Mouse (Mus musculus): Measurements from ENCODE around the gene Tenm4. TPM values are rescaled to one million over a fixed set of nuclear protein-coding genes. Genes with fewer than 3 reads are reported as not detected.

Gene Tenm4
- total and polyA plus RNA-seq, 2 experiments from 2014 or later = 1.4 to 5.9 TPM

DNA sequence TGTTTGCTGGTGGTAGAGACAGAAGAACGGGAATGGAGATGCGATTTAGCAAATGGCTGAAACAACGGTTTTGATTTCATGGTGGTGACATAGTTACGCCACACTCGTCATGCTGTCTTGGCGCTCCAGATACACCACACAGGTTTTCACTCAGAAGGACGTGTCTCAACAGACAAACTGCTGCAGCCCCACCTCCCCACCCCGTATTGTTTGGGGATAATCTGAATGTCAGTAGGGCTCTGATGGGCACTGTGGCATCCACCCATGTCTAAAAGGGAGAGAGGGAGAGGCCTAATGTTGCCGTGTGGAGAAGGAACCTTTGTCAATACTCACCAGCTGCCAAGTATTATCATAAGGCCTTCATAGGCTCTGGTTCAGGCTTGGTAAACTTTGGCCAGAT lies 14.4 kb downstream of the Tenm4 start:
- H3K4me2 ChIP-seq (ENCODE audit: low read depth, low read length) = no peak overlapping the region
- no peaks in the 10 kb centered on the region for H3K36me3 ChIP-seq (replicated peaks; ENCODE audit: control insufficient read depth, insufficient read depth, low read length)
- TF ChIP-seq EP300 (IDR thresholded peaks at IDR 0.05; ENCODE audit: low read depth) = no peak
- TF ChIP-seq CTCF (IDR thresholded peaks at IDR 0.05; ENCODE audit: low read depth) = no peak
- H3K4me1 ChIP-seq (ENCODE audit: control insufficient read depth, insufficient read depth) = no peaks in the 10 kb centered on the region
- 79% methylated on average over 9 of the region's 9 CpGs for WGBS
- ATAC-seq (ENCODE audit: insufficient read depth, low read depth) (no peak), DNase-seq (ENCODE audit: low spot score) (no peak)
- H3K27ac ChIP-seq (ENCODE audit: low read depth) = no peak overlapping the region
- H3K4me3 ChIP-seq (ENCODE audit: low read depth, low read length) = no peak overlapping the region
- no peaks in the 10 kb centered on the region for H3K27me3 ChIP-seq (ENCODE audit: control insufficient read depth, insufficient read depth, low read length)
- H3K9me3 ChIP-seq (replicated peaks; ENCODE audit: control insufficient read depth, low read length) = no peaks in the 10 kb centered on the region
- H3K9ac ChIP-seq (replicated peaks; ENCODE audit: low read depth, low read length) = no peak overlapping the region

DNA sequence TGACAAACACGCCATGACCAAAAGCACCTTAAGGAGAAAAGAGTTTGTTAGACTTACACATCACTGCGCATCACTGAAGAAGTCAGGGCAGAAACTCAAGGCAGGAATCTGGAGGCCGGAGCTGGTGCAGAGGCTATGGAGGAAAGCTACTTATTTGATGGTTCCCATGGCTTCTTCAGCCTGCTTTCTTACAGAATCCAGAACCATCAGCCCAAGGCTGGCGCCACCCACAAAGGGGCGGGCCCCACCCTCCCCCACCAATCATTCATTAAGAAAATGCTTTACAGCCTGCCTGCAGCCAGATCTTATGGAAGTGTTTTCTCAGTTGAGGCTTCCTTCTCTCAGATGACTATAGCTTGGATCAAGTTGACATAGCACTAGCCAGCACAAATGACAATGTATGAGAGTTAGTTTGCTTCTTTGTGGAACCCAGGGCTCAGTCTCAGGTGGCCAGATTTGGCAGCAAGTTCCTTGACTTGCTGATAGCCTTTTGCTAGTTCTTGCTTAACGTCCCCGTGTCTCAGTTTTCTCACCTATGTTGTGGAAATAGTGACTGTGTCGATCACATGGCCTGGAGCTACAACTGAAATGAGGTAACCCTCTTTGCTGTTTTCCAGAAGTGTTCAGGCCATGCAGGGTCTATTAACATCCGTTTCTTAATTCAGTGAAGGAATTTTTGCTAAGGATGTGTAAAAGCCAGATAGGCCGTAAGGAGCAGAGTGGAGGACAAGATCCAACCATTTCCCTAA lies 32.9 kb downstream of the Tenm4 start:
- peaks cover 16% of the 10 kb centered on the region for H3K27me3 ChIP-seq (ENCODE audit: control insufficient read depth, insufficient read depth, low read length)
- H3K27ac ChIP-seq (ENCODE audit: low read depth) = no peak overlapping the region
- no peak overlapping the region for H3K4me2 ChIP-seq (ENCODE audit: low read depth, low read length)
- no peaks in the 10 kb centered on the region for H3K4me1 ChIP-seq (ENCODE audit: control insufficient read depth, insufficient read depth)
- H3K9me3 ChIP-seq (replicated peaks; ENCODE audit: control insufficient read depth, low read length) = no peaks in the 10 kb centered on the region
- DNase-seq (ENCODE audit: low spot score) = no peak
- no peaks in the 10 kb centered on the region for H3K36me3 ChIP-seq (replicated peaks; ENCODE audit: control insufficient read depth, insufficient read depth, low read length)
- 70% methylated on average over 10 of the region's 10 CpGs for WGBS
- TF ChIP-seq EP300 (IDR thresholded peaks at IDR 0.05; ENCODE audit: low read depth) = no peak
- ATAC-seq (ENCODE audit: insufficient read depth, low read depth) = no peak
- H3K4me3 ChIP-seq (ENCODE audit: low read depth, low read length) = no peak overlapping the region
- no peak overlapping the region for H3K9ac ChIP-seq (replicated peaks; ENCODE audit: low read depth, low read length)

DNA sequence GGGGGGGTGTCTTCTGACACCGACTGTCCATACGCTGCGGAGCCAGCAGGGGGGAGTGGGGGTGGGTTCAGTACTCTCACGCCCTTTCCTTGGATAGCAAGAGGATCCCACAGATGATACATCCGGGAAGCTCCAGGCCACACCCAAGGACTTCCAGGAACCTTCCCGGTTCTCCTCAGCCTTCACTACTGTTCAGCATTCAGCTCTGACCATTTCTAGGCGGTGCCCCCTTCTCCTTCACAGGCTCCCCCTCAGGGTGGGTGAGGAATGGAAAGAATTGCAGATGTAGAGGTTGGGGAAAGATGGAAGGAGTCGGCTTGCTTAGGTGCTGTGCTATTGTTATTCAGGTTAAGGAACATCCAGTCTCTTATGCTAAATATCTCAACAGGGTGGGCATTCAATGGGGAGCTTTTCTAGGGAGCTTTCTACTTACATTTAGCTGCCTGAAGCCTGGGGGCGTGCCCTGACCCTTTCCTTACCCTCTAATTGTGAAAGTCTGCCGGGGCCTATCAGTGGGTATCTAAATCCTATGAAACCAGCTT lies 33.8 kb downstream of the Tenm4 start:
- H3K4me2 ChIP-seq (ENCODE audit: low read depth, low read length) = no peak overlapping the region
- 22% methylated on average over 10 of the region's 10 CpGs for WGBS

DNA sequence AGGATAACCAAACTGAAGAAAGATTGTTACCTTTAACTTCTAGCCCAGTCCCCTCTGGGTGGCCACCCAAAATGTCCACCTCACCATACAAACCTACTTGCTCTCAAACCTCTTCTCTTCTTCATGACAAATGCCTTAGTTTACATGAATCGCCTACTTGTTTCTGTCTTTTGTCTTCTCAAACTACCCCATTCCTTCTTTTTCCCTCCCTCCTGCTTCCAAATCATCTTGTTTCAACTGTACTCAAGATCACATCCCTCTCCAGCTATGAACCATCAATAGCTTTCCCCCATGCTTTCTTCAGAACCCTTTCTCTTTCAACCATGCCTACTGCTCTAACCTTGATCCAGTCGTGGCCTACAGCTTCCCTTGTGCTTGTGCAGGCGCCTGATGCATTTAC lies 36.0 kb downstream of the Tenm4 start:
- H3K36me3 ChIP-seq (replicated peaks; ENCODE audit: control insufficient read depth, insufficient read depth, low read length) = no peaks in the 10 kb centered on the region
- peaks cover 16% of the 10 kb centered on the region for H3K4me1 ChIP-seq (ENCODE audit: control insufficient read depth, insufficient read depth)
- H3K4me3 ChIP-seq (ENCODE audit: low read depth, low read length) = no peak overlapping the region
- peaks cover 47% of the 10 kb centered on the region for H3K27me3 ChIP-seq (ENCODE audit: control insufficient read depth, insufficient read depth, low read length)
- H3K27ac ChIP-seq (ENCODE audit: low read depth) = no peak overlapping the region
- no peak for ATAC-seq (ENCODE audit: insufficient read depth, low read depth)
- TF ChIP-seq CTCF (IDR thresholded peaks at IDR 0.05; ENCODE audit: low read depth) (no peak), EP300 (IDR thresholded peaks at IDR 0.05; ENCODE audit: low read depth) (no peak)
- H3K9me3 ChIP-seq (replicated peaks; ENCODE audit: control insufficient read depth, low read length) = no peaks in the 10 kb centered on the region
- WGBS = 65% methylated on average over 3 of the region's 3 CpGs
- DNase-seq (ENCODE audit: low spot score) = no peak
- H3K4me2 ChIP-seq (ENCODE audit: low read depth, low read length) = no peak overlapping the region
- H3K9ac ChIP-seq (replicated peaks; ENCODE audit: low read depth, low read length) = no peak overlapping the region

More for the DNA sequence above, 33.8 kb downstream of the Tenm4 start:
- Histone ChIP-seq H3K27me3 (ENCODE audit: control insufficient read depth, insufficient read depth, low read length) (peaks cover 25% of the 10 kb centered on the region), H3K27ac (ENCODE audit: low read depth) (no peak overlapping the region), H3K4me1 (ENCODE audit: control insufficient read depth, insufficient read depth) (no peaks in the 10 kb centered on the region), H3K9ac (replicated peaks; ENCODE audit: low read depth, low read length) (no peak overlapping the region), H3K9me3 (replicated peaks; ENCODE audit: control insufficient read depth, low read length) (no peaks in the 10 kb centered on the region), H3K4me3 (ENCODE audit: low read depth, low read length) (no peak overlapping the region), H3K36me3 (replicated peaks; ENCODE audit: control insufficient read depth, insufficient read depth, low read length) (no peaks in the 10 kb centered on the region)
- no peak for DNase-seq (ENCODE audit: low spot score)
- TF ChIP-seq CTCF (IDR thresholded peaks at IDR 0.05; ENCODE audit: low read depth) (no peak), EP300 (IDR thresholded peaks at IDR 0.05; ENCODE audit: low read depth) (no peak)
- no peak for ATAC-seq (ENCODE audit: insufficient read depth, low read depth)

DNA sequence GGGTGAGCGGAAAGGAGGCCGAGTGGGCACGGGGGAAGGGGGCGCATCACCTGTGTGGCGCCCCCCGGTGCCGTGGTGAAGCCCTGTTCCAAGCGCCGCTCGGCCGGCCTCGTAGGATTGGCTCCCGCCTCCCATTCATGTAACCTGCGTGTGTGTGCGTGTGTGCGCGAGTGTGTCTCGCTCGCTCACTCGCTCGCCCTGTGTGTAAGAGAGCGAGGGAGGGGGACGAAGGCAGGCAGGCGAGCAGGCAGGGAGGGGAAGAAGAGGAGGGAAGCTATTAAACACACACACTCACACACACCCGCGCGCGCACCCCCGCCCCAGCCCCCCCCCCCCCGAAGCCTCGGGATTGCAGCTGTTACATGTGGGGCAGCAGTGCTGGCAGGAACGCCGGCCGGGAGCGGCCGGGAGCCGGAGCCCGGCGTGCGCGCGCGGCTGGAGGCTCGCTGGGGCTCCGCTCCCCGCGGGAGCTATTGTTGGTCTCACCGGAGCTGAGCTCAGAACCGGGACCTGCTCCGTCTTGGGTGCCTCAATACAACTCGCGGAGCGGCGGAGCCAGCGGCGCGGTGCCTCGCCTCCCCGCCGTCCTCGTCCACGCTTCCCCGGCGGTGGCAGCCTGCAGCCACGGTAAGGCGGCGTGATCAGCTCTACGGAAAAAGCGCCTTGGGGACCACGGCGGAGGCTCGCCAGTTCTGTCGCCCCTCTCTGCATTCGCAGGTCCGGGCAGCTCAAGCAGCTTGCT lies 38.9 kb downstream of the Tenm4 start:
- under 1% methylated on average over 59 of the region's 75 CpGs for WGBS
- peak overlapping the region; percentile 52 for H3K4me3 ChIP-seq (ENCODE audit: low read depth, low read length)
- peak overlapping the region; percentile 49 for H3K9ac ChIP-seq (replicated peaks; ENCODE audit: low read depth, low read length)
- H3K36me3 ChIP-seq (replicated peaks; ENCODE audit: control insufficient read depth, insufficient read depth, low read length) = no peaks in the 10 kb centered on the region
- H3K9me3 ChIP-seq (replicated peaks; ENCODE audit: control insufficient read depth, low read length) = no peaks in the 10 kb centered on the region
- no peak overlapping the region for H3K27ac ChIP-seq (ENCODE audit: low read depth)
- H3K27me3 ChIP-seq (ENCODE audit: control insufficient read depth, insufficient read depth, low read length) = peaks cover 54% of the 10 kb centered on the region
- H3K4me2 ChIP-seq (ENCODE audit: low read depth, low read length) = peak overlapping the region; percentile 85
- DNase-seq (ENCODE audit: low spot score) = no peak
- ATAC-seq (ENCODE audit: insufficient read depth, low read depth) = peak; percentile 24; the same call in 1 of the 2 replicates
- H3K4me1 ChIP-seq (ENCODE audit: control insufficient read depth, insufficient read depth) = peaks cover 19% of the 10 kb centered on the region
- TF ChIP-seq CTCF (IDR thresholded peaks at IDR 0.05; ENCODE audit: low read depth) (no peak), EP300 (IDR thresholded peaks at IDR 0.05; ENCODE audit: low read depth) (no peak)

Measured in heart, postnatal 0 days (tissue).